Mouse (Mus musculus): Measurements from ENCODE around the gene Drd3.

DNA sequence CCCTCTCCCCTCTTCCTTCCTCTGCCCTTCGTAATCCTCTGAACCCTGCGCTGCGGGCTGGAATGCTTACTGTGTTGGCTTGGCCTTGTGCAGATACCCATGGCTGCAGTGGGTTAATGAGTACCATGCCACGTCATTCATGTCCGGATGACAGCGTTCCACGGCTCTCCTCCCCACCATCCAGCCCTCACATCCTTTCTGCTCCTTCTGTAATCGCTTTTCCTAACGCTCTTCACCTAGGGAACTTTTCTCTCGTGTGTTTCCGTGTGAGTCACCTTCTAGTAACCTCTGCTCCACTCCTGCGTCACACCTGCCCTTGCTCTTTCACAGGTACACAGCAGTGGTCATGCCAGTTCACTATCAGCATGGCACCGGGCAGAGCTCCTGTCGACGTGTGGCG lies 53.2 kb downstream of the Drd3 start:
- TF ChIP-seq CTCF (IDR thresholded peaks at IDR 0.05; ENCODE audit: extremely low read depth, insufficient read length, insufficient replicate concordance, low read depth, low read length), result no peak
- no peak for TF ChIP-seq POLR2A (IDR thresholded peaks at IDR 0.05; ENCODE audit: low read depth, low read length)

Measured in small intestine, adult 2 months (tissue).